Mouse (Mus musculus) liver, adult 2 months (tissue): Measurements from ENCODE around the gene Zbtb14. TPM values are rescaled to one million over a fixed set of nuclear protein-coding genes. Genes with fewer than 3 reads are reported as not detected.

Experiments
- DNase-seq: peaks from one replicate; pipeline ENCODE4 v3.0.0-alpha.2; 2011; ENCODE audit warnings: low read depth, low spot score; ENCODE audit errors: extremely low read depth
- H3K27ac ChIP-seq: fragments of 200-500 bp; replicated peaks from 2 replicates; pipeline ENCODE4 v1.5.1; 2012; ENCODE audit warnings: low read depth, mild to moderate bottlenecking, control low read depth, inconsistent platforms, low read length; ENCODE audit not compliant: insufficient read depth
- H3K27me3 ChIP-seq: fragments of 200-500 bp; 2 replicates; pipeline ENCODE4 v1.6.1; 2012; ENCODE audit warnings: mild to moderate bottlenecking, moderate library complexity, low read length, inconsistent platforms; ENCODE audit not compliant: control insufficient read depth, insufficient read depth
- H3K36me3 ChIP-seq: fragments of 200-500 bp; 2 replicates; pipeline ENCODE4 v1.6.1; 2012; ENCODE audit warnings: low read length, inconsistent platforms; ENCODE audit not compliant: control insufficient read depth, insufficient read depth
- H3K4me1 ChIP-seq: fragments of 200-500 bp; 2 replicates; pipeline ENCODE4 v1.6.1; 2011; ENCODE audit warnings: low read length; ENCODE audit not compliant: control insufficient read depth, insufficient read depth
- H3K4me3 ChIP-seq: fragments of 200-500 bp; 2 replicates; pipeline ENCODE4 v1.5.1; 2011; ENCODE audit warnings: low read depth, mild to moderate bottlenecking, control low read depth, low read length, moderate library complexity; ENCODE audit not compliant: insufficient read depth
- H3K79me2 ChIP-seq: fragments of 200-500 bp; 2 replicates; pipeline ENCODE4 v1.6.1; 2012; ENCODE audit warnings: inconsistent platforms, mild to moderate bottlenecking, low read length, moderate library complexity; ENCODE audit not compliant: control insufficient read depth, insufficient read depth
- H3K9ac ChIP-seq: fragments of 200-500 bp; 2 replicates; pipeline ENCODE4 v1.6.1; 2012; ENCODE audit warnings: low read depth, mild to moderate bottlenecking, control low read depth, inconsistent platforms, low read length
- CTCF ChIP-seq: fragments of 200-500 bp; IDR thresholded peaks from 2 replicates; pipeline ENCODE4 v1.5.1; 2011; ENCODE audit warnings: low read depth, low read length, control low read depth
- POLR2A ChIP-seq: fragments of 200-500 bp; IDR thresholded peaks from 2 replicates; pipeline ENCODE4 v1.6.1; 2011; ENCODE audit warnings: low read length, control low read depth; ENCODE audit not compliant: insufficient read depth; ENCODE audit errors: extremely low read depth
- WGBS: fragments of 180-500 bp; shearing (Covaris S2); methylation state at CpG from one replicate; pipeline ENCODE4 v1.1.7; 2018; 5-methylcytosine and 5-hydroxymethylcytosine counted together
- polyA plus RNA-seq: library from polyadenylated mRNA; depleted of rRNA; stranded (reverse); fragments of >200 nt; gene quantifications from 2 replicates; pipeline ENCODE4 v1.2.3, GENCODE M21; 2012; rRNA removed
- total RNA-seq: library from RNA; depleted of rRNA; stranded (reverse); fragments of >200 nt; gene quantifications from 2 replicates; pipeline ENCODE4 v1.2.3, GENCODE M21; 2014; rRNA removed

The Zbtb14 gene
- total RNA-seq = 6.1 and 6.4 TPM in 2 replicates
- polyA plus RNA-seq = 1.9 and 2.7 TPM in 2 replicates

DNA sequence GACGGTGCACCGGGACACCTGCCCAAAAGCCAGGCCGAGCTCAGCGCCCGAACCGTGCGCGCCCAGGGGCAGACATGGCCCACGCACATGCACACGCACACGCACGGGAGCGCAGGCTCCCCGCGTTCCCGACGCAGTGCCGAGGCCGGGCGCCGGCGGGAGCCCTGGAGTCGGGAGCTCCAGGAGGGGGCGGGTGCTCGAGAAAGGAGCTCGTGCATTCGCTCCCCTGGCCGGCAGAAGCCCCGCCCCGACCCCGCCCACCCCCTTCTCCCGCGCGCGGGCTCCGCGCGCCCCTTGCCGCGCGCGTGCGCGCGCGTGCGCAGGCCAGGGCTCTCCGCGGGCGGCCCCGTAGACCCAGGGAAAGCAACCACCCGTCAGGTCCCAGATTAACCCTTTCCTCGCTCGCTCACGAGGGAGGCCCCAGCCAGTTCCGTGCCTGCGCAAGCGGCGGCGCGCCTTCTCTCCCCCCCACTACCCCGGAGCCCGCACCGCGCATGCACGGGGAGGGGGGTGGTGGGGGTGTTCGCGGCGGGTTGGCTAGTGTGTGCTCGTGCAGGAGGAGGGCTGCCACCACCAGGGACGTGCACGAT, at the start of gene Zbtb14:
Zbtb14 (plus strand) TSS at position 540 of the 590 bp plus-strand sequence.
- DNase-seq = peak; percentile 84
- H3K27me3 ChIP-seq = no peaks in the 10 kb centered on the region
- H3K36me3 ChIP-seq = peaks cover 11% of the 10 kb centered on the region; the same call in 1 of the 2 replicates
- no peaks in the 10 kb centered on the region; the same call in 1 of the 2 replicates for H3K79me2 ChIP-seq
- H3K27ac ChIP-seq = peak within 1 kb of the TSS; percentile 98
- H3K4me1 ChIP-seq = peaks cover 4% of the 10 kb centered on the region; the same call in 1 of the 2 replicates
- TF ChIP-seq CTCF = peak; percentile 29; the same call in 1 of the 2 replicates
- 0 out of 2 replicates have a peak, but pooled peaks have one; percentile 9 for TF ChIP-seq POLR2A
- peak within 1 kb of the TSS; percentile 96 for H3K4me3 ChIP-seq
- under 1% methylated on average over 46 of the region's 72 CpGs for WGBS
- peak within 1 kb of the TSS; percentile 99 for H3K9ac ChIP-seq

DNA sequence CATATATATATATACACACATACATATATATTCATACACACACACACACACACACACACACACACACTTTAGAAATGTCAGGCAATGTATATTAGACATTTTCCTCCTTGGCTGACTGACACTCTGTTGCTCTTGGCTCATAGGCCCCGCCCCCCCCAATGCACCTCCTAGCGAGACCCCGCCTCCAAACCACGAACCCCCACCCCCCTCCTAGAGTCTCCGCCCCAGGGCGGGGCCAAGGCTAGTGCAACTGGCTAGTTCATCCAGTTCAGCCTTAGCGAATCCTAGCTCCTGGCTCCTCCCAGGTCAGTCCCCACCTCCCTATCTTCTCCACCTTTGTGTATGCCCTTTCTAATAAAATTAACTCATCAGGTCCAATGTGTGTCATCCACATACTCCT, 36.8 kb upstream of the Zbtb14 start:
- WGBS = 90% methylated on average over 7 of the region's 7 CpGs

DNA sequence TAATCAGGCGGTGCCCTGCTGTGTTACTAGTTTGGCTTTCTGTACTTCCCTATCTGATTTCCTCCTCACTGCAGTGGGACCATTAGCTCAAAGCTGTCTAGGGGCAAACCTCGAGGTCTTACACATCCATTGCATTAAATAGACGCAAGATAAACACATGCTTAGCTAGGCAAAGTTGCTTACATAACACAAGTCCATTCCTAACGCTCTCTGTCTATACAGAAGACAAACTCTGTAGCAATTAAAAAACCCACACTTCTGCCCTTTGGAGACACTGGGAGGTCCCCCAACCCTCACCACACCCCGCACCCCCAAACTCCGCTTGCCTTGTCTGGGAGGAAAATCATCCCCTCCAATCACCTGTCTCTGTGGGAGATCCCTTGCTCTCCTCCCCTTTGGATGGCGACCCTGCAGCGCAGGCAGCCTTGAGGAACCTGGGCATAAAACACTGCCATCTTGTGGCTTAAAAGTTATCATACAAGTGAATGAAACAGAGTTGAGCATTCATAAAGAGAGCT, 33.8 kb upstream of the Zbtb14 start:
- Histone ChIP-seq H3K4me1 (no peaks in the 10 kb centered on the region), H3K27me3 (no peaks in the 10 kb centered on the region), H3K9ac (no peak overlapping the region), H3K36me3 (no peaks in the 10 kb centered on the region), H3K27ac (no peak overlapping the region), H3K79me2 (no peaks in the 10 kb centered on the region), H3K4me3 (no peak overlapping the region)
- WGBS = 17% methylated on average over 8 of the region's 8 CpGs
- no peak for TF ChIP-seq POLR2A
- peak; percentile 55 for TF ChIP-seq CTCF
- DNase-seq = no peak

More for the DNA sequence above, 36.8 kb upstream of the Zbtb14 start:
- no peak overlapping the region for H3K4me3 ChIP-seq
- TF ChIP-seq CTCF (no peak), POLR2A (no peak)
- H3K36me3 ChIP-seq = no peaks in the 10 kb centered on the region
- no peak for DNase-seq
- H3K9ac ChIP-seq = no peak overlapping the region
- no peaks in the 10 kb centered on the region for H3K4me1 ChIP-seq
- H3K27ac ChIP-seq = no peak overlapping the region
- no peaks in the 10 kb centered on the region for H3K79me2 ChIP-seq
- H3K27me3 ChIP-seq = no peaks in the 10 kb centered on the region

DNA sequence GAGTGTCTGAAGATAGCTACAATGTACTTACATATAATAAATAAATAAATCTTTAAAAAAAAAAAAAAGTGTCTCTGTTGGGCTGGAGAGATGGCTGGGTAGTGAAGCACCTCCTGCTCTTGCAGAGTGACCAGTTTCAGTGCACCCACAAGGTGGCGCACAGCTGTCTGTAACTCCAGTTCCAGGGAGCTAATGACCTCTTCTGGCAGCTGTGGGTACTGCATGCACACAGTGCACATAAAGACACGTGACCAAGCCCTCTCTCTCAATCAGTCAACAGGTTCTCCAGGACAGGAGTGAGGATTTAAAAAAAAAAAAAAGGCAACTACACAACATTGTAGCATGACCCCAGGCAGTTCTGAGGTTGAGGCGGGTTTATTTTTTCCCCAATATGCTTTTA, 17.8 kb upstream of the Zbtb14 start:
- no peaks in the 10 kb centered on the region for H3K36me3 ChIP-seq
- 88% methylated on average over 3 of the region's 3 CpGs for WGBS
- DNase-seq = peak; percentile 13
- H3K4me1 ChIP-seq = no peaks in the 10 kb centered on the region
- no peaks in the 10 kb centered on the region for H3K79me2 ChIP-seq
- H3K27ac ChIP-seq = no peak overlapping the region
- no peak overlapping the region for H3K4me3 ChIP-seq
- no peaks in the 10 kb centered on the region for H3K27me3 ChIP-seq
- no peak overlapping the region for H3K9ac ChIP-seq
- TF ChIP-seq CTCF (peak; percentile 59), POLR2A (no peak)

DNA sequence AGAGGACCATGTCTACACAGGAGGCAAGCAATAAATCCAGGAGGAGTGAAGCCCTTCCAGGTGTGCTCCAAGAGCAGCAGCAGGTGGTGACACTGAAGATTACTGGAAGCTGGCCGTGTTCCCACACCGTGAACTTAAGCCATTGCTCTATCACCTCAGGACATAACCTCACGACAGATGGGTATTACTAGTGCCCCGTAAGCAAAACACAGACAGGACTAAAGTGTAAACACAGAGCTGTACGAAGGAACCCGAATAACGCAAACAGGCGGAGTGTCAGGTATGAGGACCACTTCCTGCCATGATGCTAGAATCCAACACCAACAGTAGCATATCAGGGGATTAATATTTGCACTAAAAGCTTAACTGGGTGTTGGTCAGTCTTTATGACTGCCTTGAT, 2.0 kb upstream of the Zbtb14 start:
- no peak overlapping the region for H3K9ac ChIP-seq
- peaks cover 4% of the 10 kb centered on the region; the same call in 1 of the 2 replicates for H3K4me1 ChIP-seq
- TF ChIP-seq POLR2A = no peak
- TF ChIP-seq CTCF = no peak
- H3K36me3 ChIP-seq = no peaks in the 10 kb centered on the region
- no peak overlapping the region for H3K4me3 ChIP-seq
- no peaks in the 10 kb centered on the region for H3K79me2 ChIP-seq
- no peak overlapping the region for H3K27ac ChIP-seq
- no peaks in the 10 kb centered on the region for H3K27me3 ChIP-seq
- 98% methylated on average over 8 of the region's 8 CpGs for WGBS
- DNase-seq = no peak
